Mouse (Mus musculus): ENCODE data around the gene Krt23. TPM values are rescaled to one million over a fixed set of nuclear protein-coding genes. Genes with fewer than 3 reads are reported as not detected.

Gene Krt23
- polyA plus RNA-seq, 1 experiment from 2014 or later = not detected

- ATAC-seq (replicated peaks; ENCODE audit: low FRiP score) (no peak), DNase-seq (ENCODE audit: low spot score) (no peak)
- H3K4me1 ChIP-seq (replicated peaks; ENCODE audit: control insufficient read depth, insufficient read depth, low read length) = no peaks in the 10 kb centered on the region
- no peak overlapping the region for H3K27ac ChIP-seq (ENCODE audit: low read depth, low read length)
- H3K36me3 ChIP-seq (ENCODE audit: control insufficient read depth, insufficient read depth, low read length) = no peaks in the 10 kb centered on the region
- no peak overlapping the region for H3K9ac ChIP-seq (ENCODE audit: low read length)
- no peak overlapping the region for H3K4me2 ChIP-seq (ENCODE audit: low read depth, low read length, severe bottlenecking)
- WGBS = 65% methylated on average over 7 of the region's 7 CpGs
- H3K9me3 ChIP-seq (ENCODE audit: control insufficient read depth, low read length) = no peaks in the 10 kb centered on the region
- H3K27me3 ChIP-seq (ENCODE audit: control insufficient read depth, insufficient read depth, low read length) = no peaks in the 10 kb centered on the region
- H3K4me3 ChIP-seq (ENCODE audit: low read depth, low read length) = no peak overlapping the region
Measured at GRCm38 (mm10) chr11:99466316-99466715, 26.6 kb downstream of the Krt23 start.

- Histone ChIP-seq H3K27me3 (ENCODE audit: control insufficient read depth, insufficient read depth, low read length) (no peaks in the 10 kb centered on the region), H3K9ac (ENCODE audit: low read length) (no peak overlapping the region), H3K27ac (ENCODE audit: low read depth, low read length) (no peak overlapping the region), H3K4me3 (ENCODE audit: low read depth, low read length) (no peak overlapping the region), H3K4me2 (ENCODE audit: low read depth, low read length, severe bottlenecking) (no peak overlapping the region), H3K4me1 (replicated peaks; ENCODE audit: control insufficient read depth, insufficient read depth, low read length) (no peaks in the 10 kb centered on the region), H3K36me3 (ENCODE audit: control insufficient read depth, insufficient read depth, low read length) (no peaks in the 10 kb centered on the region), H3K9me3 (ENCODE audit: control insufficient read depth, low read length) (no peaks in the 10 kb centered on the region)
- WGBS = 5% methylated on average over 5 of the region's 5 CpGs
- ATAC-seq (replicated peaks; ENCODE audit: low FRiP score) (no peak), DNase-seq (ENCODE audit: low spot score) (peak; percentile 88)
Measured at GRCm38 (mm10) chr11:99464836-99465235, 28.1 kb downstream of the Krt23 start.

- no peak for ATAC-seq (replicated peaks; ENCODE audit: low FRiP score)
- Histone ChIP-seq H3K36me3 (ENCODE audit: control insufficient read depth, insufficient read depth, low read length) (no peaks in the 10 kb centered on the region), H3K9me3 (ENCODE audit: control insufficient read depth, low read length) (no peaks in the 10 kb centered on the region), H3K9ac (ENCODE audit: low read length) (no peak overlapping the region), H3K27me3 (ENCODE audit: control insufficient read depth, insufficient read depth, low read length) (no peaks in the 10 kb centered on the region), H3K4me2 (ENCODE audit: low read depth, low read length, severe bottlenecking) (no peak overlapping the region), H3K27ac (ENCODE audit: low read depth, low read length) (no peak overlapping the region), H3K4me3 (ENCODE audit: low read depth, low read length) (no peak overlapping the region), H3K4me1 (replicated peaks; ENCODE audit: control insufficient read depth, insufficient read depth, low read length) (no peaks in the 10 kb centered on the region)
- WGBS = 15% methylated on average over 8 of the region's 8 CpGs
- peak; percentile 82 for DNase-seq (ENCODE audit: low spot score)
Measured at GRCm38 (mm10) chr11:99463155-99463554, 29.8 kb downstream of the Krt23 start.

- DNase-seq (ENCODE audit: low spot score) (no peak), ATAC-seq (replicated peaks; ENCODE audit: low FRiP score) (no peak)
- Histone ChIP-seq H3K9ac (ENCODE audit: low read length) (no peak overlapping the region), H3K4me3 (ENCODE audit: low read depth, low read length) (no peak overlapping the region), H3K9me3 (ENCODE audit: control insufficient read depth, low read length) (no peaks in the 10 kb centered on the region), H3K36me3 (ENCODE audit: control insufficient read depth, insufficient read depth, low read length) (no peaks in the 10 kb centered on the region), H3K27ac (ENCODE audit: low read depth, low read length) (no peak overlapping the region), H3K4me1 (replicated peaks; ENCODE audit: control insufficient read depth, insufficient read depth, low read length) (no peaks in the 10 kb centered on the region), H3K4me2 (ENCODE audit: low read depth, low read length, severe bottlenecking) (no peak overlapping the region), H3K27me3 (ENCODE audit: control insufficient read depth, insufficient read depth, low read length) (no peaks in the 10 kb centered on the region)
- WGBS = 72% methylated on average over 7 of the region's 7 CpGs
Measured at GRCm38 (mm10) chr11:99461736-99462135, 31.2 kb downstream of the Krt23 start.

GRCm38 (mm10) chr11:99458887-99459286, 34.0 kb downstream of the Krt23 start:
- DNase-seq (ENCODE audit: low spot score) = no peak
- no peak overlapping the region for H3K4me3 ChIP-seq (ENCODE audit: low read depth, low read length)
- H3K27ac ChIP-seq (ENCODE audit: low read depth, low read length) = no peak overlapping the region
- H3K9me3 ChIP-seq (ENCODE audit: control insufficient read depth, low read length) = no peaks in the 10 kb centered on the region
- no peak overlapping the region for H3K9ac ChIP-seq (ENCODE audit: low read length)
- ATAC-seq (replicated peaks; ENCODE audit: low FRiP score) = no peak
- no peaks in the 10 kb centered on the region for H3K4me1 ChIP-seq (replicated peaks; ENCODE audit: control insufficient read depth, insufficient read depth, low read length)
- no peaks in the 10 kb centered on the region for H3K36me3 ChIP-seq (ENCODE audit: control insufficient read depth, insufficient read depth, low read length)
- no peak overlapping the region for H3K4me2 ChIP-seq (ENCODE audit: low read depth, low read length, severe bottlenecking)
- 80% methylated on average over 7 of the region's 7 CpGs for WGBS
- H3K27me3 ChIP-seq (ENCODE audit: control insufficient read depth, insufficient read depth, low read length) = no peaks in the 10 kb centered on the region

- 69% methylated on average over 10 of the region's 10 CpGs for WGBS
- Histone ChIP-seq H3K4me1 (replicated peaks; ENCODE audit: control insufficient read depth, insufficient read depth, low read length) (no peaks in the 10 kb centered on the region), H3K27ac (ENCODE audit: low read depth, low read length) (no peak overlapping the region), H3K27me3 (ENCODE audit: control insufficient read depth, insufficient read depth, low read length) (no peaks in the 10 kb centered on the region), H3K4me3 (ENCODE audit: low read depth, low read length) (no peak overlapping the region), H3K9me3 (ENCODE audit: control insufficient read depth, low read length) (no peaks in the 10 kb centered on the region), H3K36me3 (ENCODE audit: control insufficient read depth, insufficient read depth, low read length) (no peaks in the 10 kb centered on the region), H3K4me2 (ENCODE audit: low read depth, low read length, severe bottlenecking) (no peak overlapping the region), H3K9ac (ENCODE audit: low read length) (no peak overlapping the region)
- DNase-seq (ENCODE audit: low spot score) = no peak
- ATAC-seq (replicated peaks; ENCODE audit: low FRiP score) = no peak
Measured at GRCm38 (mm10) chr11:99454759-99455158, 38.2 kb downstream of the Krt23 start.

GRCm38 (mm10) chr11:99454044-99454443, 38.9 kb downstream of the Krt23 start:
- WGBS = 88% methylated on average over 4 of the region's 4 CpGs
- Histone ChIP-seq H3K4me3 (ENCODE audit: low read depth, low read length) (no peak overlapping the region), H3K36me3 (ENCODE audit: control insufficient read depth, insufficient read depth, low read length) (no peaks in the 10 kb centered on the region), H3K27ac (ENCODE audit: low read depth, low read length) (no peak overlapping the region), H3K27me3 (ENCODE audit: control insufficient read depth, insufficient read depth, low read length) (no peaks in the 10 kb centered on the region), H3K9ac (ENCODE audit: low read length) (no peak overlapping the region), H3K4me1 (replicated peaks; ENCODE audit: control insufficient read depth, insufficient read depth, low read length) (no peaks in the 10 kb centered on the region), H3K4me2 (ENCODE audit: low read depth, low read length, severe bottlenecking) (no peak overlapping the region), H3K9me3 (ENCODE audit: control insufficient read depth, low read length) (no peaks in the 10 kb centered on the region)
- DNase-seq (ENCODE audit: low spot score) (no peak), ATAC-seq (replicated peaks; ENCODE audit: low FRiP score) (no peak)

- Histone ChIP-seq H3K9me3 (ENCODE audit: control insufficient read depth, low read length) (no peaks in the 10 kb centered on the region), H3K9ac (ENCODE audit: low read length) (no peak overlapping the region), H3K4me3 (ENCODE audit: low read depth, low read length) (no peak overlapping the region), H3K4me2 (ENCODE audit: low read depth, low read length, severe bottlenecking) (no peak overlapping the region), H3K27ac (ENCODE audit: low read depth, low read length) (no peak overlapping the region), H3K27me3 (ENCODE audit: control insufficient read depth, insufficient read depth, low read length) (no peaks in the 10 kb centered on the region), H3K36me3 (ENCODE audit: control insufficient read depth, insufficient read depth, low read length) (no peaks in the 10 kb centered on the region), H3K4me1 (replicated peaks; ENCODE audit: control insufficient read depth, insufficient read depth, low read length) (no peaks in the 10 kb centered on the region)
- WGBS = 71% methylated on average over 2 of the region's 2 CpGs
- ATAC-seq (replicated peaks; ENCODE audit: low FRiP score) = no peak
- no peak for DNase-seq (ENCODE audit: low spot score)
Measured at GRCm38 (mm10) chr11:99448769-99449168, 44.2 kb downstream of the Krt23 start.

- DNase-seq (ENCODE audit: low spot score) (no peak), ATAC-seq (replicated peaks; ENCODE audit: low FRiP score) (no peak)
- 79% methylated on average over 8 of the region's 8 CpGs for WGBS
- no peak overlapping the region for H3K4me2 ChIP-seq (ENCODE audit: low read depth, low read length, severe bottlenecking)
- H3K4me1 ChIP-seq (replicated peaks; ENCODE audit: control insufficient read depth, insufficient read depth, low read length) = no peaks in the 10 kb centered on the region
- H3K36me3 ChIP-seq (ENCODE audit: control insufficient read depth, insufficient read depth, low read length) = no peaks in the 10 kb centered on the region
- no peaks in the 10 kb centered on the region for H3K9me3 ChIP-seq (ENCODE audit: control insufficient read depth, low read length)
- no peak overlapping the region for H3K27ac ChIP-seq (ENCODE audit: low read depth, low read length)
- H3K9ac ChIP-seq (ENCODE audit: low read length) = no peak overlapping the region
- H3K4me3 ChIP-seq (ENCODE audit: low read depth, low read length) = no peak overlapping the region
- H3K27me3 ChIP-seq (ENCODE audit: control insufficient read depth, insufficient read depth, low read length) = no peaks in the 10 kb centered on the region
Measured at GRCm38 (mm10) chr11:99441220-99441619, 51.7 kb downstream of the Krt23 start.
